Mouse (Mus musculus): ENCODE results near the gene Grk5.

DNA sequence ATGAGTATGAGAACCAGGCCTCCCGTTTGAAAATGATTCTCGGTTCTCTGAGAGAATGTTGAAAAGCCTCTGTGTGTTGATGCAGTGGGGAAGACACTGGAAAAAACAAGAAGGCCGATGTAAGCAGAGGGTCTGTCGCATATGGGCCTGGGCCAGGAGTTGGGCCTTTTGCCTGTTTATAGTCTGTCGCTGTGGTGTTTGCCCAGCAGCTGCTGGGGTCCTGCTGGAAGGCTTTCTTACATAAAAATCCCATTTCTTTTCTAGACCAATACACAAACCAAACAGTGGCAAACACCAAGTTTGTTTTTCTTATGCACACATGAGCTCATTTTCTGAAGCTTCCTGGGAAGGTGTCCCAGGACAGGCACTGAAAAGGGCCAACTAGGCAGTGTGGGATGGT is 100.2 kb downstream of the Grk5 start:
- TF ChIP-seq CTCF (IDR thresholded peaks at IDR 0.05; ENCODE audit: low read depth), result no peak
- TF ChIP-seq EP300 (IDR thresholded peaks at IDR 0.05; ENCODE audit: low read depth), result no peak
